Mouse (Mus musculus) embryonic stem cell, embryonic (primary cell): ENCODE measurements around the gene Ifnar2.
"Not testable (repeated sequence)": the region's sequence is repeated elsewhere in the genome, so short reads cannot be mapped to it uniquely, and the experiment has no call there.

ENCODE experiments used
- CTCF ChIA-PET, 4 experiments: fragments of 300-600 bp in 2 of 4; fragments of 350-600 bp in 2 of 4; sonication (Branson Sonifier 250); formaldehyde crosslinking; loops; one replicate each; lab custom pipeline; 2022; ENCODE audit warnings: inconsistent platforms in 2 of 4; lab: Charles Lee
- POLR2A ChIA-PET, 4 experiments: fragments of 300-600 bp in 2 of 4; fragments of 350-600 bp in 2 of 4; sonication (Branson Sonifier 250); formaldehyde crosslinking; loops; one replicate each; lab custom pipeline; 2022; ENCODE audit warnings: antibody characterized with exemption in 4 of 4, inconsistent platforms in 1 of 4; lab: Charles Lee

The Ifnar2 gene

DNA sequence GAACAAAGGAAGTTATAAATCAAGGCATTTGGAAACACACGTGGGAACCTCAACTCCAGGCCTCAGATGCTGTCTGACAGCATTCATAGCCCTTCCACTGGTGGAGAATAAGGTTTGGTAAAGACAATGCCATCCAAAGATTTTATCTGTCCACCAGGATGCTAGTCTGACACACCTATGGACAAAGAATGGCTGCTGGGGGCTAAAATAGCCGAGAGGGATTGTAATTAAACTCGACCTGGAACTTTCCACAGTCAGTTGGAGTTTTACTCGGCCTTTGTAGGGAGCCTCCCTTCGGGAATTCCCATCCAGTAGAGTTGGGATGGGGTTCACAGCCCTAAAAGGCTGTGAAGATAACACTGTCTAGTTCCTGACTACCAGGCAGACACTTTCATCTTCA is 54.9 kb downstream of the Ifnar2 start:
- ChIA-PET POLR2A (no interaction called here), CTCF (no interaction called here)

GRCm38 (mm10) chr16:91428259-91428865 is 55.8 kb downstream of the Ifnar2 start:
- POLR2A ChIA-PET, result no interaction called here
- CTCF ChIA-PET, result no interaction called here

DNA sequence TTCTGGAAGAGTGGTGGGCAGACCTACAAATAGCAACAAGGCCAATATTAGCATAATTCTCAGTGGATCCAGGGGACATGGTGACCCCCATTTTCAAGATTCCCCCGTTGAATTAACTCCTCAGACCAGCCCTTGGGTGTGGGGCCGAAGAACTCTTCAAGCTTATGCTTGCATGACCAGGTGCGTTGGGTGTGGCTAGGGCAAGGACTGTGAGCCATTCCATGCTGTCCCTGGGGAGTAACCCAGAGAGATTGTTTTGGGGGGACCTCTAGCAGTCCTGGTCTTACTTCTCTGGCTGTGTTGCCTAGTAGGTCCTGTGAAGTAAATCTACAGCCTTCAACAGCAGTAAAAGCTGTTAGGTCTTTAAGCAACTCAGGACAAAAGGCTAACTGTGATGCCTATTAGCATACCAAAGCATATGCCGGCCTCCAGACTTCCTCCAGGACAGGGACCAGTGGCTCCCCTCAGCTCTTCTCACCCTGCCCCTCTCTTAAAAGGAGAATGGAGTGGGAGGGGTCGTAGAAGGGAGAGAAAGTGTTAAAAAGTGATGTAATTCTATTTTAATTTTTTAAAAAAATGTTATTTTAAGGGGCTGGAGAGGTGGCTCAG is 60.2 kb downstream of the Ifnar2 start:
- ChIA-PET POLR2A (interaction anchor here in 2 of 4 experiments (0.5 to 1.4 kb wide), 6 partner anchors 8 to 214 kb away, joined by 3 to 4 read pairs (median 3); partner anchors contain the start of genes Il10rb (in 1 of the 2) and Son (in 1 of the 2)), CTCF (interaction anchor here in 1 of 4 experiments (0.5 kb wide), 1 partner anchor 32 kb away, joined by 4 read pairs; no protein-coding TSS in a partner anchor)

- CTCF ChIA-PET, result interaction anchor here in 1 of 4 experiments (0.5 kb wide), 1 partner anchor 31 kb away, joined by 4 read pairs; no protein-coding TSS in a partner anchor
Measured at GRCm38 (mm10) chr16:91433329-91433933, 60.8 kb downstream of the Ifnar2 start.

GRCm38 (mm10) chr16:91434119-91434518 is 61.5 kb downstream of the Ifnar2 start:
- CTCF ChIA-PET, result no interaction called here
- POLR2A ChIA-PET, result interaction anchor here in 2 of 4 experiments (0.6 to 1.7 kb wide), 2 partner anchors 50 to 270 kb away, joined by 3 to 4 read pairs; partner anchors contain the start of gene Ifnar1 (in 1 of the 2)

More at GRCm38 (mm10) chr16:91433329-91433933, 60.8 kb downstream of the Ifnar2 start:
- POLR2A ChIA-PET, result interaction anchor here in 2 of 4 experiments (0.5 to 1.7 kb wide), 6 partner anchors 9 to 214 kb away, joined by 3 to 4 read pairs (median 3); partner anchors contain the start of genes Ifnar1 (in 1 of the 2), Il10rb (in 1 of the 2) and Son (in 1 of the 2)

GRCm38 (mm10) chr16:91438081-91438480 is 65.5 kb downstream of the Ifnar2 start:
- CTCF ChIA-PET, result no interaction called here
- POLR2A ChIA-PET, result interaction anchor here in 1 of 4 experiments (0.5 kb wide), 1 partner anchor 153 kb away, joined by 3 read pairs; no protein-coding TSS in a partner anchor

DNA sequence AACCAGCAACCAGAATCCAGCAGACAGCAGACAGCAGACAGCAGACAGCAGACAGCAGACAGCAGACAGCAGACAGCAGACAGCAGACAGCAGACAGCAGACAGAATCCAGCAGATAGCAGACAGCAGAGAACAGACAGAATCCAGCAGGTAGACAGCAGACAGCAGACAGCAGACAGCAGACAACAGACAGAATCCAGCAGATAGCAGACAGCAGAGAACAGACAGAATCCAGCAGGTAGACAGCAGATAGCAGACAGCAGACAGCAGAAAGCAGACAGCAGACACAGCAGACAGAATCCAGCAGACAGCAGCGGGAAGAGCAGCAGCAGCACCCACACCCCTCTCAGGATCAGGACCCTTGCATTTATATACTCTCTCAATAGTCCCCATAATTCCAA is 66.0 kb downstream of the Ifnar2 start:
- CTCF ChIA-PET, POLR2A ChIA-PET: not testable (repeated sequence)

DNA sequence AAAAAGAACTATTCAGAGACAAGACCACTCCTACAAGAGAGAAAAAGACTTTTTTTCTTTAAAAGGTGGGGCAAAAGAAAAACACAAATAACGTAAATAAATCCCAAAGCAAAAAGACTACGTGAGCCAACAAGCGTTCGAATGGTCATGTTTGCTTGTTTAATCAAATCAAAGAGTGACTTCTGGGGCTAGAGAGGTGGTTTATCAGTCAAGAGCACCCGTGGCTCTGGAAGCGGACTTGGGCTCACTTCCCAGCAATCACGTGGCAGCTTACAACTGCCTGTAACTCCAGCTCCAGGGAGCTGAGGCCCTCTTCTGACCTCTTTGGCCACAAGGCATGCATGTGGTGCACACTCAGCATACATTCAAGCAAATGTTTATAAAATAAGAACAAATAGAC is 68.8 kb downstream of the Ifnar2 start:
- ChIA-PET POLR2A (interaction anchor here in 2 of 4 experiments (0.6 to 0.9 kb wide), 2 partner anchors 9 to 171 kb away, joined by 3 read pairs; no protein-coding TSS in a partner anchor), CTCF (interaction anchor here in 2 of 4 experiments (0.6 to 1.0 kb wide), 2 partner anchors 9 to 10 kb away, joined by 4 to 5 read pairs; no protein-coding TSS in a partner anchor)

DNA sequence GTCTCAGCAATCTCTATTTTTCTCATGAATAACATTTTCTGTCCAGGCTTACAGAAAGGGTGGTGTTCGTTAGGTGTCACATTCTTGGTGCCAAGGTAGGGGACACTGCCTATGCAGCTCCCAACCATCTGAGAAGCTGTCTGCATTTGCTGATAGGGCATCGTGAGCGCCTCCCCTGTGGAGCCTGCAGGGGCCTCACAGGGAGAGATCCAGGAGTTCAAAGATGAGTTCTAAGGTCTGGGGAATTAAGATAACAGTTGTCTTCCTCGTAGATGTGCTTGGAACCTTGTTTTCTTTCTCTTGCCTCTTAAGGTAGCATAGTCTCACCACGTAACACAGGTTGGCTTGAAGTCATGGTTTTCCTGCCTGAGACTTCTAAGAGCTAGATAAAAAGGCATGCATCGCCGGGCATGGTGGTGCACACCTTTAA is 69.2 kb downstream of the Ifnar2 start:
- ChIA-PET CTCF (interaction anchor here in 2 of 4 experiments (0.6 to 1.0 kb wide), 2 partner anchors 8 to 10 kb away, joined by 4 to 5 read pairs; no protein-coding TSS in a partner anchor), POLR2A (interaction anchor here in 2 of 4 experiments (0.6 to 0.9 kb wide), 2 partner anchors 9 to 149 kb away, joined by 3 read pairs; no protein-coding TSS in a partner anchor)

DNA sequence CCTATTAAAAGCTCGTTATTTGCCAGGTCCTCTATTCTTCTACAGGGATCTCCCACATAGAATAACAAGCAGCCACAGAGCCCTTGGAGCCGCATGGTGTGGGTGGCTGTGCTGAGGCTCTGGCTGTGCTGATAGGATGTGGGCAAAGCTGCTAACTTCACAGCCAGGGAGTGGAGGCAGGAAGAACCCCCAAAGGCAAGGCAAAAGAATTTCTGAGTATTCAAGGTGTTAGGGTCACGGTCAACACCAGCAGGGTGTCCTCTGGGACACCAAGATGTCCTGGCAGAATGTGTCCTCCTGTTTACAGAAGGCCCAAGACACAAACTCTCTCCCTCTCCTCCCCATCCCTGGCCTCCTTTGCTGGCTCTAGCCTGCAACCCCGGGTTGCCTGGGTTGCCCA is 69.9 kb downstream of the Ifnar2 start:
- POLR2A ChIA-PET, result interaction anchor here in 2 of 4 experiments (0.6 to 0.7 kb wide), 3 partner anchors 148 to 526 kb away, joined by 3 to 9 read pairs (median 5); no protein-coding TSS in a partner anchor
- CTCF ChIA-PET, result no interaction called here

DNA sequence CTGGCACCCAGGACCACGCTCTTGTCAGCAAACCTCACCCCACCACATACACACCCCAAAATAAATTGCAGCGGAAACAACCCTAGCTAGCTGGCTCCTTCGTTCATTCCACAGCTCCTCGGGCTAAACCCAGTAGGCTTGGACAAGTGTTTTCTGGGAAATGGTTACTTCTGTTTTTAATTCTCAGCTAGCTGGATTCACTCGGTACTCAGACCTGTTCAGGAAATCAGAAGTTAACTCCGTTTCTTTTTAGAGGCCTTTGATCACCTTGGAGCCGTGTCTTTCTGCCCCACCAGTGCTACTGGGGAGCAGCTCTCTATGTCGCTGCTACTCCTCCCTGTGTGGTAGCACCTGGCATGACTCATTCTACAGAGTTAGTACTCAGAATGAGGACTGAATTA is 70.6 kb downstream of the Ifnar2 start:
- CTCF ChIA-PET, result interaction anchor here in 1 of 4 experiments (0.6 kb wide), 1 partner anchor 120 kb away, joined by 4 read pairs; no protein-coding TSS in a partner anchor
- POLR2A ChIA-PET, result no interaction called here

DNA sequence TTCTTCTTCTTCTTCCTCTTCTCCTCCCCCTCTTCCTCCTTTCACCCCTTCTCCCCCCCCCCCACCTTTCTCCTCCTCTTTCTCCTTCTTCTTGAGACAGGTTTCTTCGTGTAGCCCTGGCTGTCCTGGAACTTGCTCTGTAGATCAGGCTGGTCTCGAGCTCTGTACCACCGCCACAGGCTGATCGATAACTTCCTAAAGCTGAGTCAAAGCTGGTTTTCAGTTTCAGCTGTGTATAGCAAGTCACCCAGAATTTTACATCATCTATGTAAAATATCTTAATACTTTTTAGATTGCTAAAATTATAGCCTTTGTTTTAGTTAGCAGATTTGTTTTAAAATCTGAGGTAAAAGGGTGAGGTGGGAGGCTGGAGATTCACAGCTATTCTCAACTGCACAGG is 72.3 kb downstream of the Ifnar2 start:
- POLR2A ChIA-PET, result interaction anchor here in 1 of 4 experiments (1.2 kb wide), 1 partner anchor 38 kb away, joined by 3 read pairs; no protein-coding TSS in a partner anchor
- CTCF ChIA-PET, result no interaction called here

DNA sequence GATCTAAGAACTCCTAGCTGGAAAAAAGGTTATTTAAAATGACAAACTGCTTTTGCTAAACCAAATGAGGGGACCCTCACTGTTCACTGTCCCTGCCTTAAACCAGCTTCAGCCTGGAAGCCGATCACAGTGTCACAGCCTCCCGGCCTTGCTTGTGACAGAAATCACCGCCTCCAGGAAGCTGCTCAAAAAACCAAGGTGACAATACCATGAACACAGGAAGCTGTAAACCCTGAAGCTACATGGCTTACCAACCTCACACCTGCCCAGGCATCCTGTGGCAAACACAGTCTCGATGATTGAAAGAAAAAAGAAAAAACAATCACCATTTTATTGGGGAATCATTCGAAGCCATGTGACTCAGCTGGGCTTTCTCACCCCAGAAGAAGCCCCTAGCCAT is 73.0 kb downstream of the Ifnar2 start:
- ChIA-PET CTCF (no interaction called here), POLR2A (interaction anchor here in 1 of 4 experiments (1.2 kb wide), 1 partner anchor 39 kb away, joined by 3 read pairs; no protein-coding TSS in a partner anchor)

DNA sequence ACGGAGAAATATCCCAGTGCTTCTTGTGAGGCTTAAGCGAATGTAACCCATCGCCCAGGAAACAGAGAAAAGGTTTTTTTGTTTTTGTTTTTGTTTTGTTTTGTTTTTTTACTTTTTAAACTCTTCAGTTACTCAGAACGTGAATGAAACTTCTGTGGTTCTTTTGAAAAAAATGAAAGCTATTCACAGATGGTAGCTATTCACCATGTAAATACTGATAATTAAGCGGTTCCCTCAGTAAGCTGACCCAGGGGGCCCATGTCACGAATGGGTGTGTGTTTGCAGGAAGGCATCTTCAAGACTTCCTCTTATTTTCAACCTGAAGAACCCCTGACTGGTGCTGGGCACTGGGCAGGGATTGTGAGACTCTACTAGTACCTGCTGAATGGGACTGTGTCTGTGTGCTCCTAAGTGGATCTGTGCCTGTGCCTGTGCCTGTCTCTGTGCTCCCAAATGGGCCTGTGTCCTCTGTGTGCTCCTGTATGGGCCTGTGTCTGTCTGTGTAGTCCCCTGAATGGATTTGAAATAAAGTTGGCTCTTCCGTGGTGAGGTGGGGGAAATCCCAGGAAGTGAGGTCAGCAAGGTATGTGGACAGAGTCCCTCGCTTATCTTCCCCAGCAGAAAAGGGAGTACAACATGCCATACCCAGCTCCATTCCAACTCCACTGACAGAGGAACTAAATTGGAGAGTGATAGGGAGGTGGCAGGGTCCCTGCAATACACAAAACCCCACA is 74.4 kb downstream of the Ifnar2 start:
- ChIA-PET CTCF (no interaction called here), POLR2A (no interaction called here)

DNA sequence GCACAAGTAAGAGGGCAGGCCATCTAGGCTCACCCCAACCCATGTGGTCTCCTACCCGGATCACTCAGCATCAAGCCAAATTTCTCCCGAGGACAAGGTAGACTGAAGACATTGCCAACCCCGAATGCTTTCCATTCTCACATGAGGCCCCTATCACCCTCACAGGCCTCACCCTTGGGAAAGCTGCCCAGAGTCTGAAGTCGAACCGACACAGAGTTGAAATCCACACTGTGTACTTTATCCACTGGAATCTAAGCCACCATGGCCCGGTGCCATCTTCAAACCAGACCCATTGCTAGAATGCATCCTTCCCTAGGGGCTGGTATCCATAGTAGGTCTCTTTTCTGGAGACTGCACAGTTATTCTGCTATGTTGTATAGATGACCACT is 74.9 kb downstream of the Ifnar2 start:
- ChIA-PET POLR2A (interaction anchor here in 1 of 4 experiments (0.8 kb wide), 1 partner anchor 42 kb away, joined by 3 read pairs; the partner anchor contains the start of gene Il10rb), CTCF (no interaction called here)

DNA sequence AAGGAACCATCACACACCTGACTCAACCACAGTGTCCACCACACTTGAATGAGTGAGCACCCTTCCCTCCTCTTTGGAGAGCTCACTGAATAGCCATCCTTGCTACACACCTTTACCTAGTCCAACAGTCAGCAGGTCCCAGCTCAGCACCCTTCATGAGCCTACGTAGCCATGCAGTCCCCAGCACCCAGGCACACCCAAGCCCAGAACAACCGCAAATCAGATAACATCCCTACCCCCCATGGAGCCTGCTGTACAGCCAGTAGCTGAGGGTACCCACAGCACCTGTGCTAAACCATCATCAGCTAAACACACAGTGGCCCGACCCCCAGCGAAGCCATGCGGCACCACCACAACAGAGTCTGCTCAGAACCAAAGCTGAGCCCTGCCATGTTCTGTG is 75.5 kb downstream of the Ifnar2 start:
- POLR2A ChIA-PET, result interaction anchor here in 1 of 4 experiments (0.8 kb wide), 1 partner anchor 42 kb away, joined by 3 read pairs; the partner anchor contains the start of gene Il10rb
- CTCF ChIA-PET, result no interaction called here

DNA sequence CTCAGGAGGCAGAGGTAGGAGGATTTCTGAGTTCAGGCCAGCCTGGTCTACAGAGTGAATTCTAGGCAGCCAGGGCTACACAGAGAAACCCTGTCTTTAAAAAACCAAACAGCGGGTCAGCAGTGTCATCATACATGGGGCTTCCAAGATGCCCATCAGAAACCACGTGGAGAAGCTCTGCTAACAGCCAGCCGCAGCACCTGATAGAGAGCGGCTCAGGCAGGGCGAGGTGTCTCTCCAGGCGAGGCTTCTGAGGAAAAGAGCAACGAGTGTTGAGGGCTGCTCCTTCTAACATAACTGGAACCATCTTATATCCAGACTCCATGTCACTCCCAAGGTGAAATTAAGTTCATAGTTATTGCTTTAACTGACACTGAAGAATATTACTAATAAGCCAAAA is 76.3 kb downstream of the Ifnar2 start:
- POLR2A ChIA-PET, result interaction anchor here in 2 of 4 experiments (0.6 to 1.1 kb wide), 3 partner anchors 20 to 90 kb away, joined by 3 read pairs; no protein-coding TSS in a partner anchor
- CTCF ChIA-PET, result interaction anchor here in 2 of 4 experiments (0.6 to 2.0 kb wide), 3 partner anchors 90 to 530 kb away, joined by 4 to 7 read pairs (median 6); no protein-coding TSS in a partner anchor
